Mouse (Mus musculus) thymus, adult 2 months (tissue): ENCODE results near the gene Rbm41.

Source experiments
- CTCF ChIP-seq: fragments of 200-500 bp; IDR thresholded peaks from 2 replicates; pipeline ENCODE4 v1.5.1; 2012; ENCODE audit warnings: mild to moderate bottlenecking, control low read depth, low read length, moderate library complexity, borderline replicate concordance; ENCODE audit not compliant: control insufficient read depth, poor library complexity, insufficient read depth; ENCODE audit errors: extremely low read depth
- POLR2A ChIP-seq: fragments of 200-500 bp; IDR thresholded peaks from 2 replicates; pipeline ENCODE4 v1.6.1; 2012; ENCODE audit warnings: mild to moderate bottlenecking, low read length, control low read depth, moderate library complexity; ENCODE audit not compliant: control insufficient read depth, poor library complexity, insufficient read depth; ENCODE audit errors: extremely low read depth

- no peak for TF ChIP-seq CTCF
- no peak for TF ChIP-seq POLR2A
These were observed 139.0 kb downstream of the Rbm41 start for GRCm38 (mm10) chrX:139859402-139859801.
